Mouse (Mus musculus) MEL (cell line): ENCODE measurements around the gene Susd4.

ENCODE experiments used
- CTCF ChIP-seq, 3 experiments: IDR thresholded peaks in 2 of 3; conservative IDR thresholded peaks in 1 of 3; 2 replicates each; pipeline ENCODE4 v1.5.1; 2011 to 2012; ENCODE audit warnings: low read length in 3 of 3, low read depth in 2 of 3, mild to moderate bottlenecking in 2 of 3, improper control_type of control experiment in 1 of 3, inconsistent platforms in 1 of 3, mixed read lengths in 1 of 3, moderate library complexity in 1 of 3; ENCODE audit not compliant: control insufficient read depth in 1 of 3, insufficient read depth in 1 of 3, poor library complexity in 1 of 3, severe bottlenecking in 1 of 3
- E2F4 ChIP-seq: IDR thresholded peaks from 2 replicates; pipeline ENCODE4 v1.6.1; 2011; ENCODE audit warnings: low read depth, low read length, improper control_type of control experiment, borderline replicate concordance
- EP300 ChIP-seq, 2 experiments: IDR thresholded peaks; 2 replicates each; pipeline ENCODE4 v1.6.1; 2011; ENCODE audit warnings: improper control_type of control experiment in 2 of 2, low read length in 2 of 2, low read depth in 1 of 2, mild to moderate bottlenecking in 1 of 2
- JUND ChIP-seq: IDR thresholded peaks from 2 replicates; pipeline ENCODE4 v1.6.1; 2011; ENCODE audit warnings: low read depth, mild to moderate bottlenecking, improper control_type of control experiment, low read length
- KAT2A ChIP-seq: conservative IDR thresholded peaks from 2 replicates; pipeline ENCODE4 v1.6.1; 2012; ENCODE audit warnings: low read depth, low read length, improper control_type of control experiment, inconsistent platforms
- MEF2A ChIP-seq: IDR thresholded peaks from 2 replicates; pipeline ENCODE4 v1.6.1; 2014; ENCODE audit warnings: low read depth, mild to moderate bottlenecking, inconsistent platforms, low read length, improper control_type of control experiment; ENCODE audit not compliant: poor library complexity, insufficient replicate concordance, severe bottlenecking; ENCODE audit errors: extremely low read depth
- SIN3A ChIP-seq: IDR thresholded peaks from 2 replicates; pipeline ENCODE4 v1.6.1; 2012; ENCODE audit warnings: low read length, improper control_type of control experiment, inconsistent platforms
- TBP ChIP-seq: IDR thresholded peaks from 2 replicates; pipeline ENCODE4 v1.8.0; 2011; ENCODE audit warnings: low read depth, low read length, improper control_type of control experiment
- UBTF ChIP-seq: IDR thresholded peaks from 2 replicates; pipeline ENCODE4 v1.6.1; 2012; ENCODE audit warnings: low read depth, mild to moderate bottlenecking, inconsistent platforms, low read length, improper control_type of control experiment, moderate library complexity, borderline replicate concordance; ENCODE audit not compliant: insufficient read depth
- USF1 ChIP-seq: IDR thresholded peaks from 2 replicates; pipeline ENCODE4 v1.6.1; 2014; ENCODE audit warnings: low read depth, mild to moderate bottlenecking, inconsistent platforms, low read length, improper control_type of control experiment, moderate library complexity
- ZC3H11A ChIP-seq: IDR thresholded peaks from 2 replicates; pipeline ENCODE4 v1.6.1; 2012; ENCODE audit warnings: low read depth, mild to moderate bottlenecking, inconsistent platforms, low read length, improper control_type of control experiment
- ZMIZ1 ChIP-seq: IDR thresholded peaks from 2 replicates; pipeline ENCODE4 v1.6.1; 2012; ENCODE audit warnings: low read depth, mild to moderate bottlenecking, inconsistent platforms, low read length, improper control_type of control experiment, moderate library complexity

GRCm38 (mm10) chr1:182935469-182935868 lies 171.8 kb downstream of the Susd4 start:
- TF ChIP-seq MEF2A (no peak), ZMIZ1 (no peak), UBTF (no peak), ZC3H11A (no peak), USF1 (no peak), CTCF (IDR thresholded peaks at IDR 0.05 in 2 of 3, conservative IDR thresholded peaks at IDR 0.05 in 1 of 3; ENCODE audit: control insufficient read depth in 1 of 3, insufficient read depth in 1 of 3, low read depth in 2 of 3, low read length in 3 of 3, poor library complexity in 1 of 3, severe bottlenecking in 1 of 3) (no peak), TBP (no peak), EP300 (IDR thresholded peaks at IDR 0.05; ENCODE audit: low read depth in 1 of 2, low read length in 2 of 2) (no peak), KAT2A (no peak), SIN3A (no peak), E2F4 (no peak), JUND (no peak)
